Mouse (Mus musculus) hindbrain, embryonic 12.5 days (tissue): ENCODE measurements around the gene Ppp6r3. TPM values are rescaled to one million over a fixed set of nuclear protein-coding genes. Genes with fewer than 3 reads are reported as not detected.

Experiments
- ATAC-seq: fragments of 200-750 bp; cut with Nextera tagmentation; 2 replicates; pipeline ENCODE4 v1.8.0; 2017; ENCODE audit warnings: moderate TSS enrichment; ENCODE audit not compliant: low FRiP score
- H3K27ac ChIP-seq: fragments of 300-500 bp; sonication (generic); 2 replicates; pipeline ENCODE4 v1.5.1; 2016; ENCODE audit warnings: mild to moderate bottlenecking
- H3K27me3 ChIP-seq: fragments of 300-500 bp; sonication (generic); 2 replicates; pipeline ENCODE4 v1.6.1; 2016; ENCODE audit warnings: mild to moderate bottlenecking
- H3K36me3 ChIP-seq: fragments of 300-500 bp; sonication (generic); 2 replicates; pipeline ENCODE4 v1.6.1; 2016; ENCODE audit warnings: mild to moderate bottlenecking
- H3K4me1 ChIP-seq: fragments of 300-500 bp; sonication (generic); 2 replicates; pipeline ENCODE4 v1.6.1; 2016
- H3K4me2 ChIP-seq: fragments of 300-500 bp; sonication (generic); replicated peaks from 2 replicates; pipeline ENCODE4 v1.6.1; 2016; ENCODE audit warnings: mild to moderate bottlenecking
- H3K4me3 ChIP-seq: fragments of 300-500 bp; sonication (generic); 2 replicates; pipeline ENCODE4 v1.5.1; 2016; ENCODE audit warnings: mild to moderate bottlenecking
- H3K9ac ChIP-seq: fragments of 300-500 bp; sonication (generic); 2 replicates; pipeline ENCODE4 v1.6.1; 2016; ENCODE audit warnings: mild to moderate bottlenecking, moderate library complexity
- H3K9me3 ChIP-seq: fragments of 300-500 bp; sonication (generic); replicated peaks from 2 replicates; pipeline ENCODE4 v1.6.1; 2016; ENCODE audit warnings: mild to moderate bottlenecking
- WGBS: fragments of 180-500 bp; shearing (Covaris S2); methylation state at CpG from one replicate; pipeline ENCODE4 v1.1.7; 2016; 5-methylcytosine and 5-hydroxymethylcytosine counted together
- polyA plus RNA-seq: library from polyadenylated mRNA; unstranded; fragments of >200 nt; fragmentation: Nextera tagmentation; extraction: Ambion mirVana; gene quantifications from 2 replicates; pipeline ENCODE4 v1.2.1, GENCODE M21; 2016

Gene Ppp6r3
- polyA plus RNA-seq, result 79.9 and 83.9 TPM in 2 replicates

DNA sequence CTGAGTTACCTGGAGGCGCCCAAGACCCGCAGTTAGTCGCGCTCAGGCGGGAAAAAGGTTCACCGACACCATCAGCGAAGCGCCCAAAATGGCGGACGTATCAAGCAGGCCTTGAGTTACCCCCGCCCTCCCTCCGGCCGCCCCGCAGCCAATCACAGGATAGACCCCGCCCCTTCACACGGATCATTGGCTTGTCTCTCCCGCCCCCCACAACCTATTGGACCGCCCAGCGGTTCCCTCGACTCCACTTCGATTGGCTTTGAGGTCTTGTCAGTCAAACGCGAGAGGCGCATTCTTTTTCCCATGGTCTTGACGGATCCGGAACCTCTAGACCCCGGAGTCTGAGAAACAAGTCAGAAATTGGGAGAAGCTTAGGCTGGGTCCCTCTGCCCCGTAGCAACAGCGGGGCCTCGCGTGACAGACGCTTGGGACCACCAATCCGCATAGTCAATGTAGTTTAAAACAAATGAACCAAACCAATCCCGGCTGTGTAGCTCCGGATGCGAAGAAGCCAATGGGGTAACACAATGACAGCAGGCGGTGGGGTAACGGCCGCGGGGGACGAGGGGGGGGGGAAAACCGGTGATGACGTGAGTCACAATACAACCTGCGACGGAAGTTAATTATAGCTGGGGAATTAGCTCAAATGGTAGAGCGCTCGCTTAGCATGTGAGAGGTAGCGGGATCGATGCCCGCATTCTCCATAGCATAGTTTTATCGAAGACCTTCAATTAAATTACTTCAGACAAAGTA is at the start of gene Ppp6r3:
Gene Ppp6r3, minus strand, starts transcription at position 118 of the 753 bp plus-strand sequence.
- Histone ChIP-seq H3K4me2 (peak within 1 kb of the TSS; percentile 56), H3K27ac (peak within 1 kb of the TSS; percentile 95), H3K4me1 (peaks cover 21% of the 10 kb centered on the region), H3K9me3 (no peaks in the 10 kb centered on the region), H3K9ac (peak within 1 kb of the TSS; percentile 84), H3K36me3 (no peaks in the 10 kb centered on the region), H3K27me3 (no peaks in the 10 kb centered on the region), H3K4me3 (peak within 1 kb of the TSS; percentile 67)
- peak; percentile 97 for ATAC-seq
- 1% methylated on average over 51 of the region's 51 CpGs for WGBS

DNA sequence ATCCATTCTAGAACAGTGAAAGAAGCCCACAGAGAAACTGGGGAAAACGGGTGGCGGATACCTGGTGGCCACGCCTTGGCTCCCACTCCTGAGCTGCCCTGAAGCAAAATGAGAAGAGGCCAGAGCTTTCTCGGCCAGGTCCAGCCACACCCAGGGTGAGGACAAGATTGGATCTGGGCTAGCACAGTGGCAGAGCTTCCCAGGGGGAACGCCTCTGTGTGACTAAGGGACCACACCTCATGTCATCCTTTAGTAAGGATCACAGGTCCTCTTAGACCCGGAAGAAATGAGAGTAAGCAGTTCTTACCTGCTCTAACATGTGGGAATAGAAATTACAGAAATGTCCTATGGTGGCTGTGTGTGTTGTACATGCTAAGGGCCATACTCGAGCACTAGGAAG is 49.6 kb upstream of the Ppp6r3 start:
- ATAC-seq, result no peak
- 92% methylated on average over 7 of the region's 7 CpGs for WGBS
- Histone ChIP-seq H3K9me3 (no peaks in the 10 kb centered on the region), H3K9ac (no peak overlapping the region), H3K27ac (no peak overlapping the region), H3K4me2 (no peak overlapping the region), H3K36me3 (peaks cover 50% of the 10 kb centered on the region), H3K27me3 (no peaks in the 10 kb centered on the region), H3K4me3 (no peak overlapping the region), H3K4me1 (0 out of 2 replicates have a peak, but pooled peaks cover 2% of the 10 kb centered on the region)

DNA sequence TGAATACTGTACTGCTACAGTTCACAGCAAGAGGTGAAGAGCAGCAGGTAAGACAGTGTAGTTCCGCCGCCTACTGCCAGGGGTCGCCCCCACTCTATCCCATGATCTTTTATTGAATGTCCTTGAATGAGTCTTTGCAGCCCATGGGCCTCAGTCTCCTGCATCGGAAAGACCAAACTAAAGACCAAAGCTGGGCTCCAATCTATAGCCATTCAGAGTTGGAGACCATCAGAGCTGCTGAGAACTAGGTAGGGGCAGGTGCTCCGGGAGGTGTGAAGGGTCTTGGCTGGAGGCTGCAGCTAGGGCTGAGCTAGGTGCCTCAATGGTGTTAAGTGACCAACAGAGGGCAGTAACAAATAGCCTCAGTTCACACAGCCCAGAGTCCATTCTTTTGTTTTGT is 48.3 kb upstream of the Ppp6r3 start:
- WGBS, result 75% methylated on average over 5 of the region's 5 CpGs
- Histone ChIP-seq H3K4me1 (0 out of 2 replicates have a peak, but pooled peaks cover 2% of the 10 kb centered on the region), H3K9me3 (peaks cover 6% of the 10 kb centered on the region; the same call in 1 of the 2 replicates), H3K4me2 (no peak overlapping the region), H3K9ac (no peak overlapping the region), H3K27me3 (no peaks in the 10 kb centered on the region), H3K4me3 (no peak overlapping the region), H3K36me3 (peaks cover 54% of the 10 kb centered on the region), H3K27ac (no peak overlapping the region)
- no peak; the same call in 1 of the 2 replicates for ATAC-seq

DNA sequence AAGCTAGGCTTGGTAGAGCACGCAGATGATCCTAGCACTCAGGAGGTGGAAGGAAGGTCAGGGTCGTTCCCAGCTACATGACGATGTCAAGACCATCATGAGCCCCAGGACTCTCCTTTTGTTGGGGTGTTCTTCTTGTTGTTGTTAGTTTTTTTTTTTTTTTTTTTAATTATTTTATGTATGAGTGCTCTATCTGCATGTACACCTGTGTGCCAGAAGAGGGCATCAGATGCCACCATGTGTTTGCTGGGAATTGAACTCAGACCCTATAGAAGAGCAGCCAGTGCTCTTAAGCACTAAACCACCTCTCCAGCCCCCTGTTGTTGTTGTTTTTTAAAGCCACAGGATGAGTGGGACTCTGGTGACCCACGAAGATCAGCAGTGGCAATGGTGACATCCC is 47.7 kb upstream of the Ppp6r3 start:
- H3K36me3 ChIP-seq, result peaks cover 56% of the 10 kb centered on the region
- H3K4me3 ChIP-seq, result no peak overlapping the region
- H3K4me2 ChIP-seq, result no peak overlapping the region
- H3K27ac ChIP-seq, result no peak overlapping the region
- no peak overlapping the region for H3K9ac ChIP-seq
- 0 out of 2 replicates have a peak, but pooled peaks cover 2% of the 10 kb centered on the region for H3K4me1 ChIP-seq
- H3K9me3 ChIP-seq, result peaks cover 6% of the 10 kb centered on the region; the same call in 1 of the 2 replicates
- no peaks in the 10 kb centered on the region for H3K27me3 ChIP-seq
- WGBS, result 92% methylated on average over 4 of the region's 4 CpGs
- ATAC-seq, result no peak

DNA sequence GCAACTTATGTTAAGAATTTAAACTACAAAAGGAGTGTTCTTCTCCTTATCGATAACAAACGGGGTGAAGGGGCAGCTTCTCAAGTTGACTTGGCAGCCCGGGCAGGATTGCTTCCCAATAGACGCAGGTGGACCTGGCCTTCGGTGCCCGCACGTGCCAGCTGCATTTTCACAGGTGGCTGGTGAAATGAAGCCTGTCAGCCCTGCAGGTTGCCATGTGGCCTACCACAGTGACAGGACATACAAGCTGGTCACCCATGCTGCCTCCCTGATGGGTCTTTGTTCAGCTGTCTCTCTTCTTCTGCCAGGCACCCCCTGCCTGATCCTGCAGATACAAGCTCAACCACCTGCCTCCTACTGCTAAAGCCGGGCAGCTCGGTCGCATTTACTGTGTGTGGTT is 45.3 kb upstream of the Ppp6r3 start:
- WGBS, result 94% methylated on average over 10 of the region's 10 CpGs
- peaks cover 42% of the 10 kb centered on the region for H3K36me3 ChIP-seq
- H3K4me2 ChIP-seq, result no peak overlapping the region
- H3K27me3 ChIP-seq, result no peaks in the 10 kb centered on the region
- peaks cover 6% of the 10 kb centered on the region; the same call in 1 of the 2 replicates for H3K9me3 ChIP-seq
- no peak overlapping the region for H3K9ac ChIP-seq
- H3K27ac ChIP-seq, result no peak overlapping the region
- ATAC-seq, result no peak
- 0 out of 2 replicates have a peak, but pooled peaks cover 2% of the 10 kb centered on the region for H3K4me1 ChIP-seq
- H3K4me3 ChIP-seq, result no peak overlapping the region

DNA sequence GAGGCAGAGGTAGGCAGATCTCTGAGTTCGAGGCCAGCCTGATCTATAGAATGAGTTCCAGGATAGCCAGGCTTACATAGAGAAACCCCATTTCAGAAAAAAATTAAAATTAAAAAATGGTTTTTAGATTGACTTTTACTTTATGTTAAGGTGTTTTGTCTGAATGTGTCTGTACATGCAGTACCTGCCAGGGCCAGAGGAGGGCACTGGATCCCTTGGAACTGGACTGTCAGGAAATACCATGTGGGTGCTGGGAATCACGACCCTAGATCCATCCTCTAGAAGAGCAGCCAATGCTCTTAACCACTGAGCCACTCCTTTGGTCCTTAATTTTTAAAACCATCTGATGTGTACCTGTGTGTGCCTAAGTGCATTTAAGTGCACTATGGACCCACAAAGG is 43.8 kb upstream of the Ppp6r3 start:
- Histone ChIP-seq H3K4me3 (no peak overlapping the region), H3K9ac (no peak overlapping the region), H3K9me3 (peaks cover 6% of the 10 kb centered on the region; the same call in 1 of the 2 replicates), H3K27ac (no peak overlapping the region), H3K4me1 (no peaks in the 10 kb centered on the region), H3K27me3 (no peaks in the 10 kb centered on the region), H3K36me3 (peaks cover 54% of the 10 kb centered on the region), H3K4me2 (no peak overlapping the region)
- WGBS, result 88% methylated on average over 2 of the region's 2 CpGs
- no peak for ATAC-seq

DNA sequence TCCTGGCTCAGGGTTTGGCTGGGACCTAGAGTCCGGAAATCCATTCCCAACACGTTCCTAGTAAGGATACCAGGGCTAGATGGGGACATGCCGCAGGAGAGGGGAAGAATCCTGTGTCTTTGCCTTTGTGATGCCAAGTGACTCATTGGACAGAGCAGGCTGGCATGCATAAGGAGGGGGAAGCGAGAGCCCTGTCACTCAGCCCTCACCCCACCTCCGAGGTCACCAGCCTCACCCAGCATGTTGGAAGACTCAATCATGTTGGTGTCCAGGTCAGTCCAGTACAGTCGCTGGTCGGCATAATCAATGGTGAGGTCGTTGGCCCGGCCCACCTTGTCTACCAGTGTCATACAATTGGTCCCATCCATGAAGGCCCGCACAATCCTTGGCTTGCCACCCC is 38.4 kb upstream of the Ppp6r3 start:
- peaks cover 44% of the 10 kb centered on the region for H3K36me3 ChIP-seq
- H3K9me3 ChIP-seq, result no peaks in the 10 kb centered on the region; the same call in 1 of the 2 replicates
- WGBS, result 93% methylated on average over 10 of the region's 10 CpGs
- H3K4me3 ChIP-seq, result no peak overlapping the region
- H3K4me2 ChIP-seq, result no peak overlapping the region
- no peak overlapping the region for H3K9ac ChIP-seq
- H3K27me3 ChIP-seq, result no peaks in the 10 kb centered on the region
- no peak overlapping the region for H3K27ac ChIP-seq
- ATAC-seq, result no peak
- H3K4me1 ChIP-seq, result no peaks in the 10 kb centered on the region

DNA sequence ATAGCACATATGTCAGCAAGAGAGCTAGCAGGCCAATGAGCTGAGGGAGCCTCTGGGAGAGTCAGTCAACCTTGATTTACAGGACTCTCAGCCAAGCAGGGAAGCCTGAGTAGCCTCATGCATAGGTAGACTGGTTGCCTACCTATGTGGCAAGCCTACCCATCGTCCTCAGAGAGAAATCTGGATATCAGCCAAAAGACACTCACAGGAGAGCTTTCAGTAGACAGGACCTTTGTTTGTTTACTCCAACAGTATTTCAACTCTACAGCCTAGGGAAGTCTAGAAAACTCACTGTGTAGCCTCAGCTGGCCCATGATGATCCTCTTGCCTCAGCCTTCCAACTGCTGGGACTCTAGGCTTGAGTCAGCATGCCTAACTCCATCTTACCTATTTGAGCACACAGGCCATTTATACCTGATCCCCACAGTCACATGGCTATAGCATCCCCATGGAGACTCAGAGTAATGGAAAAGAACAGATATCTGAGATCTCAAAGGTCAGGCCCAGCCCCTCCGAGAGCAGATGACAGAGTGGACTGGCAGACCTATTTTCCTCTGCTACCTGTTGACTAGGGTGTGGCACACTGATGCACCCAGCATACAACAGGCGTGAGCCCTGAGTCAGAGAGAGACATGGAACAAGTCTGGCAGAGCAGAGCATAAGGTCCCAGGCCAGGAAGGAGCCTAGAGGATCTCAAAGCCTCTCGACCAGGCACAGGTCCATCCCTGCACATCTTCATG is 37.2 kb upstream of the Ppp6r3 start:
- peaks cover 36% of the 10 kb centered on the region for H3K36me3 ChIP-seq
- 92% methylated on average over 4 of the region's 4 CpGs for WGBS

DNA sequence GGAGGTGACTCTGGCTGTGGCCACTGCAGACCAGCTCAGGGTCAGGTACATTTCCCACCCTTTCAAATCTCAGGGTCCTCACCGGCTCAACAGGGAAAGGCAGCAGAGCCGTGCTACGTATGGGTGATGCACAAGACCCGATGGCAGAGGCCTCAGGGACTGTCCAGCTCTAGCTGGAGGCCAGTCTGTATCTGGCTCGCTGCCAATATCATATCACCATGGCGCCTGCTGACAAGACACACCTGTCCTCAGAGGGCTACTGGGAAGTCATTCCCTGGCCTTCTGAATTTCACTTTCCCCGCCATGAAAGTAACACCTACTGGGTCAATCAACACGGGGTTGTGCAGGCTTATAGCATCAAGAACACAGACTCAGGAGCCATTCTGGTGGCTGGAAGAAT is 36.2 kb upstream of the Ppp6r3 start:
- Histone ChIP-seq H3K9me3 (no peaks in the 10 kb centered on the region), H3K27ac (no peak overlapping the region), H3K4me1 (no peaks in the 10 kb centered on the region), H3K4me2 (no peak overlapping the region), H3K27me3 (no peaks in the 10 kb centered on the region), H3K9ac (no peak overlapping the region), H3K36me3 (peaks cover 36% of the 10 kb centered on the region), H3K4me3 (no peak overlapping the region)
- WGBS, result 94% methylated on average over 8 of the region's 8 CpGs
- ATAC-seq, result no peak

More for the DNA sequence above, 37.2 kb upstream of the Ppp6r3 start:
- Histone ChIP-seq H3K4me3 (no peak overlapping the region), H3K9me3 (no peaks in the 10 kb centered on the region), H3K27ac (no peak overlapping the region), H3K9ac (no peak overlapping the region), H3K4me1 (no peaks in the 10 kb centered on the region), H3K4me2 (no peak overlapping the region), H3K27me3 (no peaks in the 10 kb centered on the region)
- ATAC-seq, result no peak

DNA sequence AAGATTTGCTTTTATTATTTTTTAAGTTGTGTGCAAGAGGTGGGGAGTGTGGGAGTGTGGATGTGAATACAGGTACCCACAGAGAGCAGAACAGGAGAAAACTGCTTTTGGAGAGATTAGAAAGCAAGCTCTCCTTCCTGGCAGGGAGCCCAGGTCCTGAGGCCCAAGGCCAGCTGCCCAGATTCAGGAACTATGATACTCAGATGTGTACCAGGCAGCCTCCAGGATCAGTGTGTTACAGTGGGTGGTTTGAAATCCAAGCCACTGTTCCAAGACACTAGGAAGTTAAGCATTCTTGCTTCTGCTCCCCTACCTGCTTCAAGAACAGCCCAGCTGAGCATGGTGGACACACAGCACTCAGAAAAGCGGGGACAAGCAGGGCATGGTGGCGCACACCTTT is 35.3 kb upstream of the Ppp6r3 start:
- no peaks in the 10 kb centered on the region for H3K9me3 ChIP-seq
- H3K27ac ChIP-seq, result no peak overlapping the region
- no peak overlapping the region for H3K4me3 ChIP-seq
- no peaks in the 10 kb centered on the region for H3K4me1 ChIP-seq
- peaks cover 37% of the 10 kb centered on the region for H3K36me3 ChIP-seq
- no peaks in the 10 kb centered on the region for H3K27me3 ChIP-seq
- 90% methylated on average over 2 of the region's 2 CpGs for WGBS
- no peak overlapping the region for H3K4me2 ChIP-seq
- ATAC-seq, result no peak
- no peak overlapping the region for H3K9ac ChIP-seq

DNA sequence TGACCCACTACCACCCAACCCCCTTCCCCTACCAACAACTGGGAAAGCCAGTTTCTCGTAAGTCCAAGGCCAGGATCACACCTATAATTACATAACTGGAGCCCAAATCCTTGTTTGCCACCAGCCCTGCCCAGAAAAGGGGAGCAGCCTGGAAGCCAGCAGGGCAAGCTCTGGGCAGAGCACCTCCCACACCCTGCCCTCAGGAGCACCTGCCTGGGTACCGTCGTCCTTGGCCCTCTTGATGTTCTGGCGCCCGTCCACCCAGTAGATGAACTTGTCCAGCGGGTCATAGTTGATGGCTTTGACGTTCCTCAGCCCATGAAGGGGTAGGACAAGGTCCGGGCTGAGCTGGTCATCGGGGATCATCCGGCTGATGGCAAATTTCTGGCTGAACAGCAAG is 34.3 kb upstream of the Ppp6r3 start:
- Histone ChIP-seq H3K4me3 (no peak overlapping the region), H3K4me2 (no peak overlapping the region), H3K9me3 (no peaks in the 10 kb centered on the region), H3K4me1 (no peaks in the 10 kb centered on the region), H3K9ac (no peak overlapping the region), H3K36me3 (peaks cover 40% of the 10 kb centered on the region), H3K27ac (no peak overlapping the region), H3K27me3 (no peaks in the 10 kb centered on the region)
- no peak for ATAC-seq
- 89% methylated on average over 10 of the region's 10 CpGs for WGBS

DNA sequence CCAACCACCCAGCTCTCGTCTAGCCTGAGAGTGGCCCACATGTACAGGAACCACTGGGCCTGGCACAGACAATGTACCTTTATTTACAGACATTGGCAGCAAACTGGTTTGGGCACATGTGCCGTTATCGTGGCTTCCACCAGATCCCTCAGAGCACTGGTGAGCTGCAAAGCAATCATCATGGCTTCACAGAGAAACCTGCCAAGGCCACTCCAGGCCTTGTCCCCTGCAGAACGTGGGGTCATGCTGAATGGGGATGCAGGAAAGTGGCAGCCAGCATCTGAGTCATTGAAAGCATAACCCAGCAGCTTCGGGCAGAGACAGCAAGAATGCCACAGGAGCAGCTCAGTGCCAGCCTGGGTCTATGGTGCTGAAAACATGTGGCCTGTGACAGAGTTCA is 18.8 kb upstream of the Ppp6r3 start:
- peaks cover 63% of the 10 kb centered on the region for H3K36me3 ChIP-seq
- no peak overlapping the region for H3K4me2 ChIP-seq

More for the DNA sequence above, 18.8 kb upstream of the Ppp6r3 start:
- Histone ChIP-seq H3K4me3 (no peak overlapping the region), H3K27me3 (no peaks in the 10 kb centered on the region), H3K9me3 (no peaks in the 10 kb centered on the region), H3K27ac (no peak overlapping the region), H3K9ac (no peak overlapping the region), H3K4me1 (no peaks in the 10 kb centered on the region)
- ATAC-seq, result no peak
- 89% methylated on average over 5 of the region's 5 CpGs for WGBS
